Mouse (Mus musculus): ENCODE measurements around the gene Kcnj14. TPM values are rescaled to one million over a fixed set of nuclear protein-coding genes. Genes with fewer than 3 reads are reported as not detected.
A peak's percentile ranks its signal among the peaks of the same experiment; 100 is the strongest.

Gene Kcnj14
- polyA plus RNA-seq, 1 experiment from 2014 or later, result 1.3 TPM

GRCm38 (mm10) chr7:45791756-45792490 is 32.7 kb downstream of the Kcnj14 start:
- no peaks in the 10 kb centered on the region for H3K9me3 ChIP-seq (ENCODE audit: control insufficient read depth, low read length)
- no peaks in the 10 kb centered on the region; the same call in 1 of the 2 replicates for H3K36me3 ChIP-seq (ENCODE audit: control insufficient read depth, insufficient read depth, low read length)
- H3K4me3 ChIP-seq (ENCODE audit: low read length), result no peak overlapping the region
- no peaks in the 10 kb centered on the region for H3K4me1 ChIP-seq (replicated peaks; ENCODE audit: control insufficient read depth, insufficient read depth, low read length)
- WGBS, result 74% methylated on average over 17 of the region's 17 CpGs
- no peak overlapping the region for H3K4me2 ChIP-seq (ENCODE audit: low read depth, low read length)
- no peak for ATAC-seq (ENCODE audit: low read depth)
- peaks cover 2% of the 10 kb centered on the region; the same call in 1 of the 2 replicates for H3K27me3 ChIP-seq (ENCODE audit: control insufficient read depth, insufficient read depth, low read depth, low read length)
- no peak overlapping the region for H3K9ac ChIP-seq (ENCODE audit: low read length)
- H3K27ac ChIP-seq (ENCODE audit: low read length), result no peak overlapping the region

GRCm38 (mm10) chr7:45790721-45791120 is 33.9 kb downstream of the Kcnj14 start:
- H3K4me3 ChIP-seq (ENCODE audit: low read length), result no peak overlapping the region
- H3K27ac ChIP-seq (ENCODE audit: low read length), result no peak overlapping the region
- ATAC-seq (ENCODE audit: low read depth), result no peak
- H3K27me3 ChIP-seq (ENCODE audit: control insufficient read depth, insufficient read depth, low read depth, low read length), result no peaks in the 10 kb centered on the region
- H3K4me1 ChIP-seq (replicated peaks; ENCODE audit: control insufficient read depth, insufficient read depth, low read length), result peaks cover 6% of the 10 kb centered on the region; the same call in 1 of the 2 replicates
- H3K9me3 ChIP-seq (ENCODE audit: control insufficient read depth, low read length), result no peaks in the 10 kb centered on the region
- H3K4me2 ChIP-seq (ENCODE audit: low read depth, low read length), result no peak overlapping the region
- H3K9ac ChIP-seq (ENCODE audit: low read length), result no peak overlapping the region
- H3K36me3 ChIP-seq (ENCODE audit: control insufficient read depth, insufficient read depth, low read length), result no peaks in the 10 kb centered on the region; the same call in 1 of the 2 replicates
- 45% methylated on average over 6 of the region's 6 CpGs for WGBS

GRCm38 (mm10) chr7:45787642-45788041 is 36.9 kb downstream of the Kcnj14 start:
- H3K9me3 ChIP-seq (ENCODE audit: control insufficient read depth, low read length), result no peaks in the 10 kb centered on the region
- peaks cover 20% of the 10 kb centered on the region for H3K4me1 ChIP-seq (replicated peaks; ENCODE audit: control insufficient read depth, insufficient read depth, low read length)
- no peaks in the 10 kb centered on the region; the same call in 1 of the 2 replicates for H3K36me3 ChIP-seq (ENCODE audit: control insufficient read depth, insufficient read depth, low read length)
- no peak for ATAC-seq (ENCODE audit: low read depth)
- no peak overlapping the region; the same call in 1 of the 2 replicates for H3K4me2 ChIP-seq (ENCODE audit: low read depth, low read length)
- 82% methylated on average over 22 of the region's 22 CpGs for WGBS
- H3K27me3 ChIP-seq (ENCODE audit: control insufficient read depth, insufficient read depth, low read depth, low read length), result peaks cover 5% of the 10 kb centered on the region
- no peak overlapping the region for H3K9ac ChIP-seq (ENCODE audit: low read length)
- no peak overlapping the region for H3K27ac ChIP-seq (ENCODE audit: low read length)
- H3K4me3 ChIP-seq (ENCODE audit: low read length), result no peak overlapping the region

- Histone ChIP-seq H3K4me2 (ENCODE audit: low read depth, low read length) (peak overlapping the region; percentile 83), H3K36me3 (ENCODE audit: control insufficient read depth, insufficient read depth, low read length) (no peaks in the 10 kb centered on the region; the same call in 1 of the 2 replicates), H3K4me3 (ENCODE audit: low read length) (peak overlapping the region; percentile 56), H3K4me1 (replicated peaks; ENCODE audit: control insufficient read depth, insufficient read depth, low read length) (peaks cover 20% of the 10 kb centered on the region), H3K9me3 (ENCODE audit: control insufficient read depth, low read length) (no peaks in the 10 kb centered on the region), H3K27ac (ENCODE audit: low read length) (no peak overlapping the region), H3K27me3 (ENCODE audit: control insufficient read depth, insufficient read depth, low read depth, low read length) (peaks cover 5% of the 10 kb centered on the region), H3K9ac (ENCODE audit: low read length) (peak overlapping the region; percentile 33; the same call in 1 of the 2 replicates)
- ATAC-seq (ENCODE audit: low read depth), result peak; percentile 43
- 11% methylated on average over 17 of the region's 17 CpGs for WGBS
Observed at GRCm38 (mm10) chr7:45786661-45787413, 37.7 kb downstream of the Kcnj14 start.

- H3K36me3 ChIP-seq (ENCODE audit: control insufficient read depth, insufficient read depth, low read length), result no peaks in the 10 kb centered on the region; the same call in 1 of the 2 replicates
- H3K9me3 ChIP-seq (ENCODE audit: control insufficient read depth, low read length), result no peaks in the 10 kb centered on the region
- peaks cover 5% of the 10 kb centered on the region for H3K27me3 ChIP-seq (ENCODE audit: control insufficient read depth, insufficient read depth, low read depth, low read length)
- peak overlapping the region; percentile 56 for H3K4me3 ChIP-seq (ENCODE audit: low read length)
- peak; percentile 58; the same call in 1 of the 2 replicates for ATAC-seq (ENCODE audit: low read depth)
- peak overlapping the region; percentile 83 for H3K4me2 ChIP-seq (ENCODE audit: low read depth, low read length)
- H3K4me1 ChIP-seq (replicated peaks; ENCODE audit: control insufficient read depth, insufficient read depth, low read length), result peaks cover 20% of the 10 kb centered on the region
- no peak overlapping the region for H3K27ac ChIP-seq (ENCODE audit: low read length)
- peak overlapping the region; percentile 67 for H3K9ac ChIP-seq (ENCODE audit: low read length)
- under 1% methylated on average over 14 of the region's 14 CpGs for WGBS
Observed at GRCm38 (mm10) chr7:45786136-45786578, 38.4 kb downstream of the Kcnj14 start.

GRCm38 (mm10) chr7:45785388-45786135 is 39.0 kb downstream of the Kcnj14 start:
- Histone ChIP-seq H3K4me1 (replicated peaks; ENCODE audit: control insufficient read depth, insufficient read depth, low read length) (peaks cover 20% of the 10 kb centered on the region), H3K36me3 (ENCODE audit: control insufficient read depth, insufficient read depth, low read length) (no peaks in the 10 kb centered on the region; the same call in 1 of the 2 replicates), H3K4me3 (ENCODE audit: low read length) (peak overlapping the region; percentile 56), H3K27ac (ENCODE audit: low read length) (no peak overlapping the region), H3K27me3 (ENCODE audit: control insufficient read depth, insufficient read depth, low read depth, low read length) (peaks cover 5% of the 10 kb centered on the region), H3K9ac (ENCODE audit: low read length) (peak overlapping the region; percentile 67), H3K9me3 (ENCODE audit: control insufficient read depth, low read length) (no peaks in the 10 kb centered on the region), H3K4me2 (ENCODE audit: low read depth, low read length) (peak overlapping the region; percentile 83)
- 0 out of 2 replicates have a peak, but pooled peaks have one; percentile 13 for ATAC-seq (ENCODE audit: low read depth)
- under 1% methylated on average over 39 of the region's 42 CpGs for WGBS

GRCm38 (mm10) chr7:45784524-45785372 is 39.8 kb downstream of the Kcnj14 start, which contains the start of gene Sult2b1:
Gene Sult2b1, minus strand, starts transcription at chr7:45784669.
- Histone ChIP-seq H3K27me3 (ENCODE audit: control insufficient read depth, insufficient read depth, low read depth, low read length) (peaks cover 5% of the 10 kb centered on the region), H3K4me2 (ENCODE audit: low read depth, low read length) (peak within 1 kb of the TSS; percentile 95), H3K27ac (ENCODE audit: low read length) (0 out of 2 replicates have a peak within 1 kb of the TSS, but pooled peaks have one; percentile 18), H3K9ac (ENCODE audit: low read length) (peak within 1 kb of the TSS; percentile 73), H3K9me3 (ENCODE audit: control insufficient read depth, low read length) (no peaks in the 10 kb centered on the region), H3K36me3 (ENCODE audit: control insufficient read depth, insufficient read depth, low read length) (no peaks in the 10 kb centered on the region), H3K4me1 (replicated peaks; ENCODE audit: control insufficient read depth, insufficient read depth, low read length) (peaks cover 20% of the 10 kb centered on the region), H3K4me3 (ENCODE audit: low read length) (peak within 1 kb of the TSS; percentile 62)
- WGBS, result 18% methylated on average over 20 of the region's 20 CpGs
- peak; percentile 15; the same call in 1 of the 2 replicates for ATAC-seq (ENCODE audit: low read depth)

GRCm38 (mm10) chr7:45783511-45784091 is 41.0 kb downstream of the Kcnj14 start, which contains the start of gene Lmtk3:
Gene Lmtk3, plus strand, starts transcription at chr7:45783738.
- under 1% methylated on average over 38 of the region's 38 CpGs for WGBS
- H3K4me2 ChIP-seq (ENCODE audit: low read depth, low read length), result peak within 1 kb of the TSS; percentile 95
- peaks cover 20% of the 10 kb centered on the region for H3K4me1 ChIP-seq (replicated peaks; ENCODE audit: control insufficient read depth, insufficient read depth, low read length)
- no peaks in the 10 kb centered on the region for H3K36me3 ChIP-seq (ENCODE audit: control insufficient read depth, insufficient read depth, low read length)
- peak; percentile 67 for ATAC-seq (ENCODE audit: low read depth)
- H3K27ac ChIP-seq (ENCODE audit: low read length), result 0 out of 2 replicates have a peak within 1 kb of the TSS, but pooled peaks have one; percentile 18
- peak within 1 kb of the TSS; percentile 62 for H3K4me3 ChIP-seq (ENCODE audit: low read length)
- H3K27me3 ChIP-seq (ENCODE audit: control insufficient read depth, insufficient read depth, low read depth, low read length), result peaks cover 5% of the 10 kb centered on the region
- no peaks in the 10 kb centered on the region for H3K9me3 ChIP-seq (ENCODE audit: control insufficient read depth, low read length)
- H3K9ac ChIP-seq (ENCODE audit: low read length), result peak within 1 kb of the TSS; percentile 73
